ENCODE assay signal across 26 mouse cellular contexts in the genomic region with DNA sequence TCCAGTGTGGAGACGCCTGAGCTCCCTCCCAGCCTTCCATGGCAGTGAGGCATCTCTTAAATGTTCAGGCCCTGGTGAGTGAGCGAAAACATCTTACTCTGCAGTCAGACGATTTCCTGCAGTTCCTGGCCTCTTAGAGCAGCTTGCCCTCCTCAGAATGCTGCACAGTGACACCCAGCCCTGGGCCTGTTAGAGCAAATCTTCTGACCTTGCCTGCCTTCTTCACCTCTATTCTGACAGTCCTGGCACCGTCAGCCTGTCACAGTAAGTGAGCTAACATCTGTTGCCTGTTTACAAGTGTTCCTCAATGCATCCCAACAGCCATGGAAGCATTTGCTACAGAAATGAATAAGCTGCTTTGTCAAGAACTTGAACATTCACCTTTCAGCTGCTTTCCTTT. TPM values are rescaled to one million over a fixed set of nuclear protein-coding genes. Genes with fewer than 3 reads are reported as not detected.
DNase-seq lines count a peak whose midpoint lies in the region; ATAC-seq and TF ChIP-seq lines count a peak whose summit lies in the region.
"Had no signal": no experiment of that assay in that cellular context is flagged by ENCODE, and none has a peak within 500 bp of the region (broad histone marks: within the 10 kb centered on the region; RNA-seq: fewer than 3 reads in every experiment).

No protein-coding gene starts in this region.

- H3K4me2 ChIP-seq in lung, embryonic 14.5 days = no peak overlapping the region
- H3K4me2 ChIP-seq in lung, embryonic 16.5 days (ENCODE audit: low read depth, low read length) = no peak overlapping the region
- H3K4me2 ChIP-seq: embryonic facial prominence, embryonic 15.5 days; forebrain, embryonic 12.5 days; heart, embryonic 11.5 days; hindbrain, embryonic 14.5 days; limb, embryonic 15.5 days; liver, embryonic 13.5 days; stomach, embryonic 15.5 days had no signal

- no peaks in the 10 kb centered on the region for H3K36me3 ChIP-seq in kidney, adult 2 months (ENCODE audit: control insufficient read depth, insufficient read depth, low read length)
- peaks cover 21% of the 10 kb centered on the region; the same call in 1 of the 2 replicates for H3K36me3 ChIP-seq in lung, embryonic 14.5 days (ENCODE audit: insufficient read depth)
- no peaks in the 10 kb centered on the region for H3K36me3 ChIP-seq in lung, embryonic 16.5 days (ENCODE audit: control insufficient read depth, insufficient read depth, low read length)
- H3K36me3 ChIP-seq: stomach, embryonic 15.5 days had no signal

- 64% methylated on average over 4 of the region's 4 CpGs for WGBS in kidney, adult 2 months
- 45% methylated on average over 4 of the region's 4 CpGs for WGBS in lung, embryonic 14.5 days
- 48% methylated on average over 4 of the region's 4 CpGs for WGBS in lung, embryonic 16.5 days

- H3K4me1 ChIP-seq in kidney, adult 2 months (ENCODE audit: control insufficient read depth, insufficient read depth, low read length) = peaks cover 6% of the 10 kb centered on the region; the same call in 1 of the 2 replicates
- H3K4me1 ChIP-seq in lung, embryonic 14.5 days (ENCODE audit: insufficient read depth) = no peaks in the 10 kb centered on the region
- H3K4me1 ChIP-seq in lung, embryonic 16.5 days (replicated peaks; ENCODE audit: control insufficient read depth, insufficient read depth, low read length) = no peaks in the 10 kb centered on the region
- H3K4me1 ChIP-seq: embryonic facial prominence, embryonic 10.5 days; embryonic facial prominence, embryonic 15.5 days; forebrain, embryonic 12.5 days; limb, embryonic 10.5 days; limb, embryonic 15.5 days; liver, embryonic 13.5 days; stomach, embryonic 15.5 days had no signal

- ATAC-seq in lung, embryonic 14.5 days (ENCODE audit: insufficient read depth) = peak; percentile 82
- peak; percentile 94 for ATAC-seq in lung, embryonic 16.5 days (ENCODE audit: low read depth)
- ATAC-seq: forebrain, postnatal 0 days had no signal

- H3K9me3 ChIP-seq in lung, embryonic 14.5 days (ENCODE audit: low read depth, low read length) = no peaks in the 10 kb centered on the region
- no peaks in the 10 kb centered on the region for H3K9me3 ChIP-seq in lung, embryonic 16.5 days (ENCODE audit: control insufficient read depth, low read length)
- H3K9me3 ChIP-seq: embryonic facial prominence, embryonic 10.5 days; embryonic facial prominence, embryonic 15.5 days; forebrain, embryonic 12.5 days; limb, embryonic 10.5 days; limb, embryonic 15.5 days; liver, embryonic 13.5 days; stomach, embryonic 15.5 days had no signal

- no peak for TF ChIP-seq POLR2A in kidney, adult 2 months (IDR thresholded peaks at IDR 0.05; ENCODE audit: low read depth, low read length)

- H3K27me3 ChIP-seq in kidney, adult 2 months (replicated peaks; ENCODE audit: control insufficient read depth, insufficient read depth, low read length) = no peaks in the 10 kb centered on the region
- H3K27me3 ChIP-seq in lung, embryonic 14.5 days (ENCODE audit: insufficient read depth, low read length) = no peaks in the 10 kb centered on the region
- no peaks in the 10 kb centered on the region for H3K27me3 ChIP-seq in lung, embryonic 16.5 days (ENCODE audit: control insufficient read depth, insufficient read depth, low read depth, low read length)
- H3K27me3 ChIP-seq: embryonic facial prominence, embryonic 15.5 days; forebrain, embryonic 12.5 days; limb, embryonic 15.5 days; liver, embryonic 13.5 days; stomach, embryonic 15.5 days had no signal

- no peak overlapping the region for H3K27ac ChIP-seq in kidney, adult 2 months (ENCODE audit: insufficient read depth, low read depth, low read length)
- no peak overlapping the region; the same call in 1 of the 2 replicates for H3K27ac ChIP-seq in lung, embryonic 14.5 days (ENCODE audit: low read depth)
- H3K27ac ChIP-seq in lung, embryonic 16.5 days (ENCODE audit: low read length) = no peak overlapping the region
- H3K27ac ChIP-seq: embryonic facial prominence, embryonic 10.5 days; embryonic facial prominence, embryonic 15.5 days; forebrain, embryonic 12.5 days; hindbrain, embryonic 14.5 days; limb, embryonic 10.5 days; limb, embryonic 15.5 days; liver, embryonic 13.5 days; macrophage; stomach, embryonic 15.5 days had no signal

- peak; percentile 61 for DNase-seq in kidney, postnatal 10 days
- no peak for DNase-seq in kidney, adult 2 months
- DNase-seq in lung, embryonic 14.5 days = peak; percentile 75
- DNase-seq in lung, postnatal 36 days = peak; percentile 69
- no peak for DNase-seq in urinary bladder, postnatal 14 days (ENCODE audit: low spot score)
- DNase-seq in adrenal gland, adult 2 months = no peak
- DNase-seq: B cell, adult 2 months; cerebellum, adult 8-10 months; cerebellum, postnatal 25 days; forebrain, postnatal 0 days; gastrocnemius, postnatal 14 days; layer of hippocampus, adult 9-11 months; liver, embryonic 13.5 days; midbrain, embryonic 14.5 days; retina, postnatal 1 day; right cerebral cortex, postnatal 25 days had no signal

- H3K4me3 ChIP-seq in kidney, adult 2 months (ENCODE audit: insufficient read depth, low read depth, low read length) = no peak overlapping the region
- no peak overlapping the region for H3K4me3 ChIP-seq in lung, embryonic 14.5 days (ENCODE audit: low read depth, low read length)
- H3K4me3 ChIP-seq in lung, embryonic 16.5 days (ENCODE audit: low read length) = no peak overlapping the region
- H3K4me3 ChIP-seq: embryonic facial prominence, embryonic 10.5 days; embryonic facial prominence, embryonic 15.5 days; forebrain, embryonic 12.5 days; limb, embryonic 10.5 days; limb, embryonic 15.5 days; liver, embryonic 13.5 days; stomach, embryonic 15.5 days had no signal

- no peak overlapping the region for H3K9ac ChIP-seq in lung, embryonic 14.5 days
- H3K9ac ChIP-seq in lung, embryonic 16.5 days (ENCODE audit: low read length) = no peak overlapping the region
- H3K9ac ChIP-seq: embryonic facial prominence, embryonic 15.5 days; forebrain, embryonic 12.5 days; forebrain, postnatal 0 days; hindbrain, embryonic 14.5 days; limb, embryonic 15.5 days; liver, embryonic 13.5 days; stomach, embryonic 15.5 days had no signal

- no peak for TF ChIP-seq CTCF in kidney, adult 2 months (conservative IDR thresholded peaks at IDR 0.05; ENCODE audit: insufficient read depth, insufficient read length, low read depth, low read length)
- TF ChIP-seq CTCF in lung, embryonic 14.5 days (IDR thresholded peaks at IDR 0.05; ENCODE audit: low read depth) = no peak

RNA-seq across cellular contexts. Expression of a gene that starts 24.8 kb away (rescaled TPM):
- polyA plus RNA-seq in kidney, adult 2 months (2012; rRNA removed) = 36.8 and 39.1 TPM in 2 replicates
- polyA plus RNA-seq in lung, embryonic 14.5 days (2014; fragmentation: Nextera tagmentation; extraction: Ambion mirVana) = 23.3 and 25.2 TPM in 2 replicates
- 14.0 and 16.5 TPM in 2 replicates for polyA plus RNA-seq in lung, embryonic 16.5 days (2015; fragmentation: Nextera tagmentation; extraction: Ambion mirVana)
- total RNA-seq in adrenal gland, adult 2 months (2021) = 10 to 100 TPM; 29.8 to 37.5 TPM
- 40.9 and 47.0 TPM in 2 replicates for polyA plus RNA-seq in adrenal gland, adult 2 months (2012; rRNA removed)

Comparison
In these comparisons a context has a peak if more than half of its experiments do, and no peak if none do; other contexts are left out.
1. DNase-seq: peak in kidney, postnatal 10 days (single experiment), lung, embryonic 14.5 days (single experiment) and lung, postnatal 36 days (single experiment); none in kidney, adult 2 months (single experiment), urinary bladder, postnatal 14 days (single experiment) and adrenal gland, adult 2 months (single experiment).